8 mouse cellular contexts compared by ENCODE assay signal in genomic region chr9:108573774-108574690, GRCm38 (mm10). TPM values are rescaled to one million over a fixed set of nuclear protein-coding genes. Genes with fewer than 3 reads are reported as not detected.
DNase-seq lines count a peak whose midpoint lies in the region; ATAC-seq lines count a peak whose summit lies in the region.

No protein-coding gene starts in this region.

- ATAC-seq in CD4-positive, CD25-positive, alpha-beta regulatory T cell, adult 4 months, result no peak
- 0 out of 2 replicates have a peak, but pooled peaks have one; percentile 7 for ATAC-seq in common myeloid progenitor, adult 5-6 weeks (replicated peaks; ENCODE audit: low read depth, poor library complexity, severe bottlenecking)
- ATAC-seq in megakaryocyte progenitor cell, adult 5-6 weeks (replicated peaks; ENCODE audit: poor library complexity), result peak; percentile 20; the same call in 1 of the 2 replicates

- DNase-seq in CD4-positive, CD25-positive, alpha-beta regulatory T cell, adult 2 months (ENCODE audit: low read depth, low spot score), result peak; percentile 83
- peak; percentile 51 for DNase-seq in right cerebral cortex, adult 18-20 months
- no peak for DNase-seq in right cerebral cortex, postnatal 25 days
- peak; percentile 82 for DNase-seq in induced T-regulatory cell, adult 2 months (ENCODE audit: low read depth)
- DNase-seq in thymus, postnatal 4 days, result peak; percentile 89

RNA-seq across cellular contexts. Expression of gene Dalrd3, which starts 4.3 kb away (rescaled TPM):
- polyA plus RNA-seq in CD4-positive, CD25-positive, alpha-beta regulatory T cell, adult 4 months (2017; shearing (Covaris generic)), result 10 to 100 TPM; 65.5 to 75.7 TPM
- total RNA-seq in common myeloid progenitor, adult 5-6 weeks (2017), result 37.7 and 38.8 TPM in 2 replicates
- 95.3 and 103 TPM in 2 replicates for total RNA-seq in megakaryocyte progenitor cell, adult 5-6 weeks (2015)
- 42.7 and 43.4 TPM in 2 replicates for total RNA-seq in megakaryocyte progenitor cell, adult 5-6 weeks (2017)

RNA-seq across cellular contexts. Expression of gene Wdr6, which starts 4.5 kb away (rescaled TPM):
- polyA plus RNA-seq in CD4-positive, CD25-positive, alpha-beta regulatory T cell, adult 4 months (2017; shearing (Covaris generic)), result 10 to 100 TPM; 29.8 to 56.5 TPM
- total RNA-seq in common myeloid progenitor, adult 5-6 weeks (2017), result 22.0 and 29.5 TPM in 2 replicates
- total RNA-seq in megakaryocyte progenitor cell, adult 5-6 weeks (2015), result 9.8 and 10.2 TPM in 2 replicates
- total RNA-seq in megakaryocyte progenitor cell, adult 5-6 weeks (2017), result 15.5 and 17.4 TPM in 2 replicates

RNA-seq across cellular contexts. Expression of gene Ndufaf3, which starts 6.8 kb away (rescaled TPM):
- polyA plus RNA-seq in CD4-positive, CD25-positive, alpha-beta regulatory T cell, adult 4 months (2017; shearing (Covaris generic)), result 10 to 100 TPM; 48.0 to 61.4 TPM
- 9.8 and 18.9 TPM in 2 replicates for total RNA-seq in common myeloid progenitor, adult 5-6 weeks (2017)
- 33.7 and 36.8 TPM in 2 replicates for total RNA-seq in megakaryocyte progenitor cell, adult 5-6 weeks (2015)
- total RNA-seq in megakaryocyte progenitor cell, adult 5-6 weeks (2017), result 7.3 and 22.1 TPM in 2 replicates

RNA-seq across cellular contexts. Expression of gene Impdh2, which starts 13.9 kb away (rescaled TPM):
- 100 to 1,000 TPM; 155 to 180 TPM for polyA plus RNA-seq in CD4-positive, CD25-positive, alpha-beta regulatory T cell, adult 4 months (2017; shearing (Covaris generic))
- 317 and 371 TPM in 2 replicates for total RNA-seq in common myeloid progenitor, adult 5-6 weeks (2017)
- total RNA-seq in megakaryocyte progenitor cell, adult 5-6 weeks (2015), result 266 and 290 TPM in 2 replicates
- total RNA-seq in megakaryocyte progenitor cell, adult 5-6 weeks (2017), result 342 and 372 TPM in 2 replicates

RNA-seq across cellular contexts. Expression of gene P4htm, which starts 23.4 kb away (rescaled TPM):
- polyA plus RNA-seq in CD4-positive, CD25-positive, alpha-beta regulatory T cell, adult 4 months (2017; shearing (Covaris generic)), result 10 to 100 TPM in 1 of 2 experiments, 1 to 10 TPM in 1; 7.8 to 15.5 TPM
- 0.39 and 1.1 TPM in 2 replicates for total RNA-seq in common myeloid progenitor, adult 5-6 weeks (2017)
- total RNA-seq in megakaryocyte progenitor cell, adult 5-6 weeks (2015), result 0.39 and 1.2 TPM in 2 replicates
- 1.00 and 1.8 TPM in 2 replicates for total RNA-seq in megakaryocyte progenitor cell, adult 5-6 weeks (2017)
